Mouse (Mus musculus): ENCODE data around the gene Elovl7. TPM values are rescaled to one million over a fixed set of nuclear protein-coding genes. Genes with fewer than 3 reads are reported as not detected.

The Elovl7 gene
- polyA plus RNA-seq, 1 experiment from 2014 or later = 19.9 TPM

Other genes starting within 250 kb of the Elovl7 start
- gene Smim15, start 170.0 kb upstream of the Elovl7 start, polyA plus RNA-seq (2015; fragmentation: Nextera tagmentation; extraction: Ambion mirVana) = 48.4 and 53.2 TPM in 2 replicates
- gene Ndufaf2, start 55.8 kb upstream of the Elovl7 start, polyA plus RNA-seq (2015; fragmentation: Nextera tagmentation; extraction: Ambion mirVana) = 62.8 and 63.1 TPM in 2 replicates
- 13.5 and 15.7 TPM in 2 replicates for gene Ercc8, start 55.7 kb upstream of the Elovl7 start, polyA plus RNA-seq (2015; fragmentation: Nextera tagmentation; extraction: Ambion mirVana)
- gene Depdc1b, start 101.9 kb downstream of the Elovl7 start, polyA plus RNA-seq (2015; fragmentation: Nextera tagmentation; extraction: Ambion mirVana) = 6.2 and 6.6 TPM in 2 replicates
- 18.5 and 24.4 TPM in 2 replicates for gene Pde4d, start 235.5 kb downstream of the Elovl7 start, polyA plus RNA-seq (2015; fragmentation: Nextera tagmentation; extraction: Ambion mirVana)